Mouse (Mus musculus): ENCODE measurements around the gene Wnk2.

- TF ChIP-seq CTCF (IDR thresholded peaks at IDR 0.05; ENCODE audit: borderline replicate concordance, insufficient read depth, low read length) = no peak
- no peak for TF ChIP-seq POLR2A (IDR thresholded peaks at IDR 0.05; ENCODE audit: low read depth, low read length)
Observed at GRCm38 (mm10) chr13:49001691-49002090, 146.1 kb downstream of the Wnk2 start.

All from embryonic fibroblast, embryonic 13.5 days (primary cell).